Comparison of ENCODE assay signal across 9 mouse cellular contexts in genomic region chr6:83750171-83750684, GRCm38 (mm10). TPM values are rescaled to one million over a fixed set of nuclear protein-coding genes. Genes with fewer than 3 reads are reported as not detected.
DNase-seq lines count a peak whose midpoint lies in the region; ATAC-seq and TF ChIP-seq lines count a peak whose summit lies in the region.
"Had no signal": no experiment of that assay in that cellular context is flagged by ENCODE, and none has a peak within 500 bp of the region (broad histone marks: within the 10 kb centered on the region; RNA-seq: fewer than 3 reads in every experiment).

No protein-coding gene starts in this region.

- peak overlapping the region; percentile 27; the same call in 1 of the 2 replicates for H3K9ac ChIP-seq in embryonic facial prominence, embryonic 13.5 days
- no peak overlapping the region for H3K9ac ChIP-seq in liver, embryonic 12.5 days

- no peaks in the 10 kb centered on the region for H3K36me3 ChIP-seq in embryonic facial prominence, embryonic 13.5 days
- H3K36me3 ChIP-seq in liver, embryonic 12.5 days = no peaks in the 10 kb centered on the region

- no peaks in the 10 kb centered on the region for H3K9me3 ChIP-seq in embryonic facial prominence, embryonic 13.5 days
- no peaks in the 10 kb centered on the region for H3K9me3 ChIP-seq in liver, embryonic 12.5 days (replicated peaks)

- H3K4me3 ChIP-seq in embryonic facial prominence, embryonic 13.5 days = no peak overlapping the region
- no peak overlapping the region for H3K4me3 ChIP-seq in liver, embryonic 12.5 days
- no peak overlapping the region for H3K4me3 ChIP-seq in olfactory bulb, adult 2 months (ENCODE audit: insufficient read depth, low read depth, low read length)

- TF ChIP-seq CTCF in olfactory bulb, adult 2 months (IDR thresholded peaks at IDR 0.05; ENCODE audit: insufficient read depth, low read depth, low read length) = peak; percentile 41; the same call in 1 of the 2 replicates

- H3K27ac ChIP-seq in embryonic facial prominence, embryonic 13.5 days = no peak overlapping the region
- no peak overlapping the region for H3K27ac ChIP-seq in liver, embryonic 12.5 days
- no peak overlapping the region for H3K27ac ChIP-seq in olfactory bulb, adult 2 months (ENCODE audit: insufficient read depth, low read depth, low read length)

- no peak for ATAC-seq in embryonic facial prominence, embryonic 13.5 days (ENCODE audit: insufficient number of reproducible peaks, insufficient read depth, low FRiP score, low TSS enrichment, low read depth)
- no peak for ATAC-seq in liver, embryonic 12.5 days
- ATAC-seq in monocyte, adult 5-6 weeks (replicated peaks; ENCODE audit: insufficient number of reproducible peaks, low FRiP score, low TSS enrichment, poor library complexity, severe bottlenecking) = no peak

- peak; percentile 15 for DNase-seq in right cerebral cortex, adult 18-20 months
- DNase-seq in right cerebral cortex, postnatal 36 days (ENCODE audit: low spot score in 2 of 2) = no peak
- DNase-seq in adrenal gland, adult 18-20 months (ENCODE audit: low spot score in 2 of 2) = peak; percentile 60 to 65
- DNase-seq in induced T-regulatory cell, adult 2 months (ENCODE audit: low read depth) = peak; percentile 78

- H3K27me3 ChIP-seq in embryonic facial prominence, embryonic 13.5 days = peaks cover 43% of the 10 kb centered on the region
- peaks cover 77% of the 10 kb centered on the region for H3K27me3 ChIP-seq in liver, embryonic 12.5 days (replicated peaks)

- 8% methylated on average over 11 of the region's 11 CpGs for WGBS in embryonic facial prominence, embryonic 13.5 days
- 6% methylated on average over 11 of the region's 11 CpGs for WGBS in liver, embryonic 12.5 days (ENCODE audit: insufficient replicate concordance)
- 13% methylated on average over 11 of the region's 11 CpGs for WGBS in olfactory bulb, adult 2 months

- no peak for TF ChIP-seq POLR2A in olfactory bulb, adult 2 months (IDR thresholded peaks at IDR 0.05; ENCODE audit: insufficient read depth, low read depth, low read length)

- 0 out of 2 replicates have a peak, but pooled peaks cover 6% of the 10 kb centered on the region for H3K4me1 ChIP-seq in embryonic facial prominence, embryonic 13.5 days
- H3K4me1 ChIP-seq in liver, embryonic 12.5 days = no peaks in the 10 kb centered on the region
- no peaks in the 10 kb centered on the region for H3K4me1 ChIP-seq in olfactory bulb, adult 2 months (ENCODE audit: control insufficient read depth, insufficient read depth, low read length)

- H3K4me2 ChIP-seq in embryonic facial prominence, embryonic 13.5 days = peak overlapping the region; percentile 33; the same call in 1 of the 2 replicates
- H3K4me2 ChIP-seq in liver, embryonic 12.5 days = peak overlapping the region; percentile 31; the same call in 1 of the 2 replicates

RNA-seq across cellular contexts. Expression of gene Atp6v1b1, which starts 7.4 kb away (rescaled TPM):
- not detected for total RNA-seq in adrenal gland, adult 18-20 months (2021)
- 1.1 and 2.1 TPM in 2 replicates for polyA plus RNA-seq in embryonic facial prominence, embryonic 13.5 days (2015; fragmentation: Nextera tagmentation; extraction: Ambion mirVana)
- not detected in 2 replicates for polyA plus RNA-seq in liver, embryonic 12.5 days (2016; fragmentation: Nextera tagmentation; extraction: Ambion mirVana)
- polyA plus RNA-seq in olfactory bulb, adult 2 months (2012; ENCODE audit: insufficient read depth, insufficient read length, low replicate concordance, missing spikeins) = not detected in 2 replicates
- total RNA-seq in monocyte, adult 5-6 weeks (2017) = not detected in 3 replicates

RNA-seq across cellular contexts. Expression of gene Ankrd53, which starts 12.2 kb away (rescaled TPM):
- under 1 TPM in 1 of 2 experiments, not detected in 1; 0.16 TPM for total RNA-seq in adrenal gland, adult 18-20 months (2021)
- polyA plus RNA-seq in embryonic facial prominence, embryonic 13.5 days (2015; fragmentation: Nextera tagmentation; extraction: Ambion mirVana) = 0.15 and 0.30 TPM in 2 replicates
- not detected in 2 replicates for polyA plus RNA-seq in liver, embryonic 12.5 days (2016; fragmentation: Nextera tagmentation; extraction: Ambion mirVana)
- polyA plus RNA-seq in olfactory bulb, adult 2 months (2012; ENCODE audit: insufficient read depth, insufficient read length, low replicate concordance, missing spikeins) = not detected in 2 replicates
- not detected in 3 replicates for total RNA-seq in monocyte, adult 5-6 weeks (2017)

RNA-seq across cellular contexts. Expression of gene Tex261, which starts 25.4 kb away (rescaled TPM):
- total RNA-seq in adrenal gland, adult 18-20 months (2021) = 100 to 1,000 TPM; 171 to 183 TPM
- polyA plus RNA-seq in embryonic facial prominence, embryonic 13.5 days (2015; fragmentation: Nextera tagmentation; extraction: Ambion mirVana) = 91.3 and 99.5 TPM in 2 replicates
- polyA plus RNA-seq in liver, embryonic 12.5 days (2016; fragmentation: Nextera tagmentation; extraction: Ambion mirVana) = 54.6 and 56.1 TPM in 2 replicates
- 568 TPM in 1 of 2 replicates, not detected in the other for polyA plus RNA-seq in olfactory bulb, adult 2 months (2012; ENCODE audit: insufficient read depth, insufficient read length, low replicate concordance, missing spikeins)
- 28.5 to 36.4 TPM (median 35.7 TPM) in 3 replicates for total RNA-seq in monocyte, adult 5-6 weeks (2017)

RNA-seq across cellular contexts. Expression of gene Vax2, which starts 39.2 kb away (rescaled TPM):
- total RNA-seq in adrenal gland, adult 18-20 months (2021) = not detected
- not detected in 2 replicates for polyA plus RNA-seq in embryonic facial prominence, embryonic 13.5 days (2015; fragmentation: Nextera tagmentation; extraction: Ambion mirVana)
- not detected in 2 replicates for polyA plus RNA-seq in liver, embryonic 12.5 days (2016; fragmentation: Nextera tagmentation; extraction: Ambion mirVana)
- polyA plus RNA-seq in olfactory bulb, adult 2 months (2012; ENCODE audit: insufficient read depth, insufficient read length, low replicate concordance, missing spikeins) = not detected in 2 replicates
- not detected in 3 replicates for total RNA-seq in monocyte, adult 5-6 weeks (2017)
- polyA plus RNA-seq: gonadal fat pad, adult 2 months had no signal

RNA-seq across cellular contexts. Expression of gene Nagk, which starts 44.6 kb away (rescaled TPM):
- 10 to 100 TPM; 41.0 to 51.8 TPM for total RNA-seq in adrenal gland, adult 18-20 months (2021)
- 55.4 and 58.0 TPM in 2 replicates for polyA plus RNA-seq in embryonic facial prominence, embryonic 13.5 days (2015; fragmentation: Nextera tagmentation; extraction: Ambion mirVana)
- 13.5 and 15.8 TPM in 2 replicates for polyA plus RNA-seq in liver, embryonic 12.5 days (2016; fragmentation: Nextera tagmentation; extraction: Ambion mirVana)
- not detected in 2 replicates for polyA plus RNA-seq in olfactory bulb, adult 2 months (2012; ENCODE audit: insufficient read depth, insufficient read length, low replicate concordance, missing spikeins)
- 24.2 to 28.4 TPM (median 24.6 TPM) in 3 replicates for total RNA-seq in monocyte, adult 5-6 weeks (2017)

Comparison
In these comparisons a context has a peak if more than half of its experiments do, and no peak if none do; other contexts are left out.
1. DNase-seq: peak in right cerebral cortex, adult 18-20 months (single experiment), adrenal gland, adult 18-20 months (2 of 2) and induced T-regulatory cell, adult 2 months (single experiment); none in right cerebral cortex, postnatal 36 days (0 of 2).